Mouse (Mus musculus): ENCODE measurements around the gene Sdf2l1.
"Not testable (repeated sequence)": the region's sequence is repeated elsewhere in the genome, so short reads cannot be mapped to it uniquely, and the experiment has no call there.

Sdf2l1 gene

GRCm38 (mm10) chr16:17132089-17132905 lies at the start of gene Sdf2l1:
Gene Sdf2l1, minus strand, starts transcription at chr16:17132383.
- DNase-seq (ENCODE audit: low spot score in 2 of 2): peak; percentile 92 to 93

DNA sequence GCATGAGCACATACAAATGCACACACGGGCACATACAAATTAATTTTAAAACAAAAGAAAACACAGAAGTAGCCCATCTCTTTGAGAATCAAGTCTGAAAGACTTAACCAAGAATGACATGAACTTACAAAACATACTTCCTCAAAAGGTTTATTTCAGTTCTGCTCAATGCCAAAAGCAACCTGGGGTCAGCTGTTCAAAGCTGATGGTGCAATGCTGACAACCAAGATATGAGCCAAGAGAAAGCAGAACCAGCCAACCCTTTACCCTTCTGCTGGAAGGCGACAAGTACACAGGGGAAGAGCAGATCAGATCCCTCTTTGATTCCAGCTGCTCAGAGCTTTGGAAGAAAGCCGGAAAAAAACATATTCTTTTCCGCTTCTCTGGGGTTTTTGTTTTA lies 49.2 kb upstream of the Sdf2l1 start:
- peak; percentile 64 to 70 for DNase-seq (ENCODE audit: low spot score in 2 of 2)

GRCm38 (mm10) chr16:17179706-17180105 lies 47.5 kb upstream of the Sdf2l1 start:
- no peak for DNase-seq (ENCODE audit: low spot score in 2 of 2)

DNA sequence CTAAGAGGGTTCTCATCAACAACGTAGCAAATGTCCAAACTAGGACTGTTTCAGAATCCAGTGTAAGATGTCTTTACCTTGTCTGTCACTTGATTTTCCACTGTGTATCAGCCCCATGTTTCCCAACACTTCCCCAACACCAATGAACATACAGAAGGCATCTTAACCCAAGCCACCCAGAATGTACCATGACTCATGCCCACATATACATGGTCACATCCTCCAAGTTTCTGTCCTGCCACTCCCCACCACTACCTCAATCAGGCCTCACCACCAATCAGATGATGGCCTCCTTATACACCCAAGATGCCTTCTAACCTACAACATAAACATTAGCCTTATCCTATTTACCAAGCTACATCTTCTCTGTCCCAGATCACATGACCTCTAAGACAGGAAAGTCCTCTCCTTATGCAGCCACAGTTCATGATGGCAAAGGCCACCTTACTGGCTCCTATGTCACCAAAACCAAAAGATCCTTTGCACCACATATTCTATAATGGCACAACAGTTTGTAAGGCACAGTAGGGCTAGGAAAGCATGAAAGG lies 45.5 kb upstream of the Sdf2l1 start:
- no peak for DNase-seq (ENCODE audit: low spot score in 2 of 2)

DNA sequence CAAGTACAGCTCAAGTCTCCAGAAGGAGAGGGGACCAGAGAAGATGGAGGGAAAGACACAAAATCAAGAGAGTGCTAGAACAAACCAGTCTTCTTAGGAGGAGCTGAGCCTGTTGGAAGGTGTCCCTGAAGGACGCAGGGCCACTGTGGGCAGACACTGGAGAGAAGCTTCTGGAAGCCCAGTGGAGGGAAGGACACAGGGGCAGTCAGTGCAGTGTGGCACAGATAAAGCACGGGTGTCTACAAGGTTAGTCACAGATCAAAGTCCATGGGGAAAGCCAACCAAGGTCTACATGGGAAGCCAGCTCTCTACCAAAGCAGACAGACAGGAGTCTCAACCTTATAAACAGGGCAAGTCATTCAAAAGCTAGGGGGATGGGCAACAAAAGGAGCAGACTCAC lies 43.6 kb upstream of the Sdf2l1 start:
- DNase-seq (ENCODE audit: low spot score in 2 of 2): no peak

DNA sequence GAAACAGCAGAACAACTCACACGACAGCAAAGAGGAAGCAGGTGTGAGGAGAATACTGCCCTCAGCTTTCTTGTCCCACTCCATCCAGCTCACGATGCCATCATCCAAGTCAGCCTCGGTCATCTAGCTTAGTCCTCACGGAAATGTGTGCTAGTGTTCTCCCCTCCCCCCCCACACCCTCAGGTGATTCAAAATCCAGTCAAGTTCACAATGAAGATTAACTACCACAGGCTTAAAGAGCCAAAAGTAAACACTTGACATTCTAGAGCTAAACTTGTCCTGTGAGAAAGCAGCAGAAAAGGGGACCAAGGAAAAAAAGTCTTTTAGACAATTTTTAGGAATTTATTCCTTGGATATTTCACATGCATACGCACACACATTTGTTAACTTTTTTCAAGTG lies 35.9 kb upstream of the Sdf2l1 start:
- no peak for DNase-seq (ENCODE audit: low spot score in 2 of 2)

DNA sequence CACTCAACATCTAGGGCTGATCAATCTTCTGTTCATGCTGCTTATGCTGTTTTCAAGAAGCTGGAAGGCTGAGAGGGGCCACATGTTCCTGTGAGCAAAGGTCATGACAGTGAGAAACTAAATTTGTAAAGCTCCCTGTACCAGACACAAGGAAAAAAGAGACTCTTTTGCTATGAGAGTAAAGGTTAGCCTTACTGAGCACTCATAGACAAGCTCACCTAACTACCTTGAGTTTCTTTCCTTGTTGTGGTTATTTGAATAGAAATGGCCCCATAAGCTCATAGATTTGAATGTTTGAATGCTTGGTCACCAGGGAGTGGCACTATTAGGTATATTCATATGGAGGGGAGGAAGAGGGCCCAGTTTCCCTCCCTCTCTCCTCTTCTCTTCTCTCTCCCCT lies 35.0 kb upstream of the Sdf2l1 start:
- DNase-seq (ENCODE audit: low spot score in 2 of 2): no peak

DNA sequence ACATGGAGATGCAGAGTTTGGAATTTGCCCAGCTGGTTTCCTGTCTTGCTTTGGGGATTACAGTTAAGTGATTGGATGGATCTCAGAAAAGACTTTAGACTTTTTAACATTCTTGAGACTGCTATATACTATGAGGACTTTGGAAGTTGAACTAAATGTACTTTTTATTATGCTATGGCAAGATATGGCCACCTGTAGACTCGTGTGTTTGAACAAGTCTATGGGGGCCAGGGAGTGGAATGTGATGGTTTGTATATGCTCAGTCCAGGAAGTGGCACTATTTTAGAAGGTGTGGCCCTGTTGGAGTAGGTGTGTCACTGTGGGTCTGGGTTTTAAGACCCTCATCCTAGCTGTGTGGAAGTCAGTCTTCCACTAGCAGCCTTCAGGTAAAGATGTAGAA lies 33.3 kb upstream of the Sdf2l1 start:
- DNase-seq (ENCODE audit: low spot score in 2 of 2): not testable (repeated sequence)

- DNase-seq (ENCODE audit: low spot score in 2 of 2): no peak
Measured at GRCm38 (mm10) chr16:17154346-17154745, 22.2 kb upstream of the Sdf2l1 start.

DNA sequence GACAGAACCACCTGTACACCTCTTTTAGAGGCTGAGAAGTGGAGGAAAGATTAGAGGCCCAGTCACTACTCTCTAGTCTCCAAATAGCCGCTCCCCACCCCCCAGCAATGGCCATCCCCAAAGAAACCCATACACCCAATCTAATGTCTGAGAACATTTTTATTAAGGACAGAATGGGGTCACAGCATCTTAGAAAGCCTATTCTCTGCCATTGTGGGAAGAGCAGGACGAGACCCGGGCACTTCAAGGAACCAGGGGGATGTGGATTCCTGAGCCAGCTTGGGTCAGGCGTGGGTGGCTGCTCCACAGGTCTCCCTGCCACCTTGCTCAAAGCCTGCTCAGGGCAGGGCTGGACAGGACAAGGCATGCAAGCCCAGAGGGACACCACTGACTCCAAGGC lies 19.7 kb upstream of the Sdf2l1 start:
- DNase-seq (ENCODE audit: low spot score in 2 of 2): no peak

DNA sequence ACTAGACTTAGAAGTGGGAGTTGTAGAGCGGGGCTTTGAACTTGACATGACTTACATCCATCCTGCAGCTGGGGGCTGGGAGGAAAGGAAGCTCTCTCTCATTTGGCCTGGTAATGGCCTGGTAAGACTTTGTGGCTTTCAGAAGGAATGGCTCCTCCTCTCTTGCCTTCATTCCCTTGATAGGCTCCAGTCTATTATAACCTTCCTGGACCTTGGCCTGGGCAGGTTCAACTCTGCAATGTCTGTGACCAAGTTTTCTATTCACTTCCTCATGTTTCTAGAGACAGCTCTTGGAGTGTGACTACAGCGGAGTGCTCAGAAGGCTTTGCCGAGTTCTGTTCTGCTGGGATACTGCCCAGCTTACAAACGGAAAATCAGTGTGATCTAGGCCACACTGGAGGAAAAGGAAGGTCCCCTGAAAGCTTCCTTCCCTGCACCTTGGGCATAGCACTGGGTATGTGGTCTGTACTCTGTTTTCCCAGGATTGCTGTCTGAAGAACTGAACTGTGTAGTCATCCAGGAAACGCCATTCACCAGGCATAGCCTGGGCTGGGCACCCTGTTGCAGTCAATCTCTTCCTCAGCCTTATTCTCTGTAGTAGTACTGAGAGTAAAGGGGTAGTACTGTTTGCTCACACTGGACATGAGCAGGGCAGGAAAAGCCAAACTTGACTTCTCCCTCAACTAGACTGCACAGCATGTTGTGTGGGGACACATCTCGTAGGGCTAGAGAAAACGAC lies 18.5 kb upstream of the Sdf2l1 start:
- no peak for DNase-seq (ENCODE audit: low spot score in 2 of 2)

DNA sequence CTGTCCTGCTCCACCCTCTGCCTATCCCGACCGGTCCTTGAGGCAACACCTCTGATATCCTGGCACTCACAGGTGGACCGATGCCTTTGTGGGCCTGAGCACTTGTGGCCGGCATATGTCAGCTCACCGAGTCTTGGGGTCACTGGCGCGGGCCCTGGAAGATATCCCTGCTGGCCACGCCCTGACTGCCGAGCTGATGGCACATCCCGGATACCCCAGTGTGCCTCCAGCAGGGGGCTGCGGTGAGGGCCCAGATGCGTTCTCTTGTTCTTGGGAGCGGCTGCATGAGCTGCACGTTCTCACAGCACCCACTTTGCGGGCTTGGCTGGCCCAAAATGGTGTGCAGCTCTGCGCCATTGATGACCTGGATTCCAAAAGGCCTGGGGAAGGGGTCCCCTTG lies 15.9 kb upstream of the Sdf2l1 start:
- peak in 1 of 2 experiments; percentile 27 for DNase-seq (ENCODE audit: low spot score in 2 of 2)

DNA sequence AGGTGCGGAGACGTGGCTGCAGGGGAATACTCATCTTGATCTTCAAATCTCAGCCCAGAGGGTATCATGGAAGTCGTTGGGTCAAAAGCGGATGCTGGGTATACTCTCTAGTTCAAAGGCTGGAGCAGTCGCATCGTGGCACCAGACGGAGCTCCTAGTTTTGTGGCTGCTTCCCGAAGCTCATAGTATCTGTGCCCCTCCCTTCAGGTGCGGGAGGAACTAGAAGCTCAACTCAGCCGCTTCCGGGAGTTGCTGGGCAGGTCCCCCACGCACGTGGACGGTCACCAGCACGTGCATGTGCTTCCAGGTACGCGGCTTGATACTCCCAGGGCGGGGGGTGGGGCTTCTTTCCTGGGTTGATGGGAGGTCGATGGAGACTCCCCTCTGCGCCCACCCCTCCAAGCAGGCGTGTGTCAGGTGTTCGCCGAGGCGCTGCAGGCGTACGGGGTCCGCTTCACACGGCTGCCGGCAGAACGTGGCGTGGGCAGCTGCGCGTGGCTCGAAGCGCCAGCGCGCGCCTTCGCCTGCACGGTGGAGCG lies 15.3 kb upstream of the Sdf2l1 start:
- peak; percentile 24 to 27 for DNase-seq (ENCODE audit: low spot score in 2 of 2)

GRCm38 (mm10) chr16:17146772-17147235 lies 14.6 kb upstream of the Sdf2l1 start, which contains the start of gene Ccdc116:
Gene Ccdc116, minus strand, starts transcription at chr16:17147229.
- peak; percentile 67 to 74 for DNase-seq (ENCODE audit: low spot score in 2 of 2)

GRCm38 (mm10) chr16:17144339-17144738 lies 12.2 kb upstream of the Sdf2l1 start, which contains the start of gene Ydjc:
Gene Ydjc, plus strand, starts transcription at chr16:17144621.
- no peak for DNase-seq (ENCODE audit: low spot score in 2 of 2)

DNA sequence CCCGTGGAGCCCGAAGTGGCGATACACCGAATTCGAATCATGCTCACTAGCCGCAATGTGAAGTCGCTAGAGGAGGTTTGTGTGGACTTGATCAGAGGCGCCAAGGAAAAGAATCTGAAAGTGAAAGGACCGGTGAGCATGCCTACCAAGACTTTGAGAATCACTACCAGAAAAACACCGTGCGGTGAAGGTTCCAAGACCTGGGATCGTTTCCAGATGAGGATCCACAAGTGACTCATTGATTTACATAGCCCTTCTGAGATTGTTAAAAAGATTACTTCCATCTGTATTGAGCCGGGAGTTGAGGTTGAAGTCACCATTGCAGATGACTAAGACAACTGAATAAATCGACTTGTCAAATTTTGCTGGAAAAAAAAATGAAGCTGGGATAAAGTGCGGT lies 5.2 kb upstream of the Sdf2l1 start:
- DNase-seq (ENCODE audit: low spot score in 2 of 2): no peak

GRCm38 (mm10) chr16:17132906-17133200 lies 670 bp upstream of the Sdf2l1 start:
- no peak for DNase-seq (ENCODE audit: low spot score in 2 of 2)

- DNase-seq (ENCODE audit: low spot score in 2 of 2): peak in 1 of 2 experiments; percentile 29
Measured at GRCm38 (mm10) chr16:17131191-17132088, 743 bp downstream of the Sdf2l1 start.

GRCm38 (mm10) chr16:17127292-17127691 lies 4.9 kb downstream of the Sdf2l1 start:
- DNase-seq (ENCODE audit: low spot score in 2 of 2): peak; percentile 42 to 65

DNA sequence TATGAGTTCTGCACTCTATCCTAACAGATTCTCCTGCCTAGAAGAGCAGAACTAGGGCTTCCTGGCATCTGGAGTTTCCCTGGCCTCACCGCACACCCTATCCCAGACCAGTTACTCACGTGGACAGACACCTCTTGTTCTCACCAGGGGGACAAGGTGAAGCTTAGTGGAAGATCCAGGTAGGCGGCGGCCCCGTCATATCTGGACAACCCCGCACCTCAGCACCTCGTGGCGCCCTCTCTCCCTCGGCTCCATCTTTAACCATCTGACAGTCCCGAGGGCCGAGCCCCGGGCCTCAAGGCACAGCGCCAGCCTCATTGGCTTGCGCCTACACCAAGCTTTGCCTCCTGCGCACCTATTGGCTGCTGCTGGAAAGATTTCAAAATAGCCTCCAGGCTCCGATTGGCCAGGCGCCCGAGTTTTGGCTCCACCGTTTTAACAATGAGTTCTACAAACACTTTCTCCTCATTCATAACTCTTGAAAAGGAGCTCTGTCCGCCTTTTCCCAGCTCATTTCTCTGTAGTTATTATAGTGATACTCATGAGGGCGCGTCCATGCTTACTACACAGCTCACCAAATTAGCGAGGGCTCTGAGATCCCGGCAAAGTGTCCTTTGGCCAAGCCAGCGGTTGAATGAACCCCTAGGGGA lies 7.2 kb downstream of the Sdf2l1 start, which contains the start of gene 2610318N02Rik:
Gene 2610318N02Rik (minus strand): TSS at position 297 of the 650 bp plus-strand sequence.
- DNase-seq (ENCODE audit: low spot score in 2 of 2): peak; percentile 77 to 82
